Comparison of ENCODE assay signal across 17 mouse cellular contexts in genomic region chr13:63930525-63930924, GRCm38 (mm10).
DNase-seq lines count a peak whose midpoint lies in the region; ATAC-seq and TF ChIP-seq lines count a peak whose summit lies in the region.
"Had no signal": no experiment of that assay in that cellular context is flagged by ENCODE, and none has a peak within 500 bp of the region (broad histone marks: within the 10 kb centered on the region; RNA-seq: fewer than 3 reads in every experiment).

No protein-coding gene starts in this region.

- no peaks in the 10 kb centered on the region for H3K36me3 ChIP-seq in hindbrain, embryonic 10.5 days
- no peaks in the 10 kb centered on the region for H3K36me3 ChIP-seq in hindbrain, postnatal 0 days (ENCODE audit: insufficient read depth, low read length)
- H3K36me3 ChIP-seq in midbrain, embryonic 11.5 days (ENCODE audit: control insufficient read depth, insufficient read depth, low read length), result no peaks in the 10 kb centered on the region
- H3K36me3 ChIP-seq in midbrain, embryonic 14.5 days (ENCODE audit: control insufficient read depth, insufficient read depth, low read length), result no peaks in the 10 kb centered on the region
- H3K36me3 ChIP-seq in intestine, embryonic 15.5 days, result no peaks in the 10 kb centered on the region
- no peaks in the 10 kb centered on the region for H3K36me3 ChIP-seq in stomach, postnatal 0 days (ENCODE audit: control insufficient read depth, insufficient read depth, low read length)
- no peaks in the 10 kb centered on the region for H3K36me3 ChIP-seq in heart, embryonic 12.5 days
- H3K36me3 ChIP-seq: heart, embryonic 15.5 days; hindbrain, embryonic 15.5 days had no signal

- H3K4me1 ChIP-seq in hindbrain, embryonic 10.5 days (replicated peaks), result peaks cover 26% of the 10 kb centered on the region
- H3K4me1 ChIP-seq in hindbrain, postnatal 0 days (ENCODE audit: insufficient read depth, low read length), result peaks cover 11% of the 10 kb centered on the region; the same call in 1 of the 2 replicates
- peaks cover 3% of the 10 kb centered on the region; the same call in 1 of the 2 replicates for H3K4me1 ChIP-seq in midbrain, embryonic 11.5 days (ENCODE audit: control insufficient read depth, insufficient read depth, low read length)
- H3K4me1 ChIP-seq in midbrain, embryonic 14.5 days (ENCODE audit: control insufficient read depth, insufficient read depth, low read length), result no peaks in the 10 kb centered on the region
- H3K4me1 ChIP-seq in intestine, embryonic 15.5 days (replicated peaks), result peaks cover 19% of the 10 kb centered on the region; the same call in 1 of the 2 replicates
- 0 out of 2 replicates have a peak, but pooled peaks cover 2% of the 10 kb centered on the region for H3K4me1 ChIP-seq in stomach, postnatal 0 days (replicated peaks; ENCODE audit: control insufficient read depth, insufficient read depth)
- H3K4me1 ChIP-seq in heart, embryonic 12.5 days (replicated peaks), result peaks cover 26% of the 10 kb centered on the region

- peak overlapping the region; percentile 57; the same call in 1 of the 2 replicates for H3K27ac ChIP-seq in hindbrain, embryonic 10.5 days
- no peak overlapping the region for H3K27ac ChIP-seq in hindbrain, postnatal 0 days
- H3K27ac ChIP-seq in midbrain, embryonic 11.5 days (ENCODE audit: low read depth, low read length), result no peak overlapping the region
- no peak overlapping the region for H3K27ac ChIP-seq in midbrain, embryonic 14.5 days (replicated peaks; ENCODE audit: low read depth, low read length)
- peak overlapping the region; percentile 72; the same call in 1 of the 2 replicates for H3K27ac ChIP-seq in intestine, embryonic 15.5 days
- H3K27ac ChIP-seq in stomach, postnatal 0 days (replicated peaks), result no peak overlapping the region
- no peak overlapping the region for H3K27ac ChIP-seq in heart, embryonic 12.5 days (ENCODE audit: poor library complexity, severe bottlenecking)
- H3K27ac ChIP-seq: heart, embryonic 15.5 days; hindbrain, embryonic 15.5 days; liver, embryonic 14.5 days had no signal

- TF ChIP-seq CTCF in hindbrain, postnatal 0 days (IDR thresholded peaks at IDR 0.05; ENCODE audit: low read depth), result no peak
- no peak for TF ChIP-seq CTCF in stomach, postnatal 0 days (IDR thresholded peaks at IDR 0.05; ENCODE audit: low read depth)

- no peak overlapping the region for H3K4me2 ChIP-seq in hindbrain, postnatal 0 days (ENCODE audit: low read depth, low read length)
- H3K4me2 ChIP-seq in midbrain, embryonic 11.5 days, result no peak overlapping the region
- H3K4me2 ChIP-seq in midbrain, embryonic 14.5 days (ENCODE audit: low read length), result no peak overlapping the region
- 0 out of 2 replicates have a peak overlapping the region, but pooled peaks have one; percentile 2 for H3K4me2 ChIP-seq in intestine, embryonic 15.5 days (replicated peaks)
- no peak overlapping the region for H3K4me2 ChIP-seq in stomach, postnatal 0 days (replicated peaks; ENCODE audit: low read depth)
- H3K4me2 ChIP-seq in heart, embryonic 12.5 days, result no peak overlapping the region
- H3K4me2 ChIP-seq: heart, embryonic 15.5 days; hindbrain, embryonic 15.5 days had no signal

- ATAC-seq in hindbrain, postnatal 0 days, result no peak
- ATAC-seq in midbrain, embryonic 11.5 days (ENCODE audit: low FRiP score), result 0 out of 2 replicates have a peak, but pooled peaks have one; percentile 24
- no peak for ATAC-seq in midbrain, embryonic 14.5 days (ENCODE audit: low FRiP score, low TSS enrichment)
- ATAC-seq in intestine, embryonic 15.5 days, result peak; percentile 57
- ATAC-seq in stomach, postnatal 0 days (ENCODE audit: low FRiP score, low TSS enrichment), result peak; percentile 79
- no peak for ATAC-seq in heart, embryonic 12.5 days (ENCODE audit: insufficient number of reproducible peaks, low FRiP score)
- ATAC-seq: Patski had no signal

- DNase-seq in hindbrain, embryonic 10.5 days (ENCODE audit: low spot score), result no peak
- DNase-seq in hindbrain, postnatal 0 days (ENCODE audit: low spot score), result no peak
- peak; percentile 12 for DNase-seq in midbrain, embryonic 11.5 days (ENCODE audit: low spot score, missing footprints)
- no peak for DNase-seq in midbrain, embryonic 14.5 days
- peak; percentile 51 for DNase-seq in stomach, postnatal 0 days (ENCODE audit: low spot score)
- DNase-seq in adrenal gland, adult (ENCODE audit: inconsistent age in 2 of 2, low spot score in 1 of 2), result no peak
- DNase-seq: heart, adult 11 months; layer of hippocampus, postnatal 36 days; lung, postnatal 14 days; right cerebral cortex, postnatal 25 days; thymus, adult 18-20 months had no signal

- no peaks in the 10 kb centered on the region for H3K9me3 ChIP-seq in hindbrain, embryonic 10.5 days
- H3K9me3 ChIP-seq in hindbrain, postnatal 0 days (ENCODE audit: low read length), result no peaks in the 10 kb centered on the region
- H3K9me3 ChIP-seq in midbrain, embryonic 11.5 days (ENCODE audit: control insufficient read depth, low read length), result no peaks in the 10 kb centered on the region
- no peaks in the 10 kb centered on the region for H3K9me3 ChIP-seq in midbrain, embryonic 14.5 days (ENCODE audit: control insufficient read depth, low read length)
- no peaks in the 10 kb centered on the region for H3K9me3 ChIP-seq in intestine, embryonic 15.5 days
- no peaks in the 10 kb centered on the region for H3K9me3 ChIP-seq in stomach, postnatal 0 days (ENCODE audit: control insufficient read depth, low read length)
- H3K9me3 ChIP-seq in heart, embryonic 12.5 days (replicated peaks), result no peaks in the 10 kb centered on the region
- H3K9me3 ChIP-seq: heart, embryonic 15.5 days; hindbrain, embryonic 15.5 days had no signal

- WGBS in hindbrain, embryonic 10.5 days, result 83% methylated on average over 10 of the region's 10 CpGs
- WGBS in hindbrain, postnatal 0 days, result 56% methylated on average over 10 of the region's 10 CpGs
- WGBS in midbrain, embryonic 11.5 days, result 83% methylated on average over 10 of the region's 10 CpGs
- whole genome bisulfite sequencing in midbrain, embryonic 14.5 days, result 64% methylated on average over 10 of the region's 10 CpGs
- WGBS in intestine, embryonic 15.5 days, result 61% methylated on average over 10 of the region's 10 CpGs
- 46% methylated on average over 10 of the region's 10 CpGs for WGBS in stomach, postnatal 0 days
- WGBS in heart, embryonic 12.5 days, result 71% methylated on average over 10 of the region's 10 CpGs

- H3K27me3 ChIP-seq in hindbrain, embryonic 10.5 days (ENCODE audit: insufficient read depth, poor library complexity, severe bottlenecking), result peaks cover 10% of the 10 kb centered on the region; the same call in 1 of the 2 replicates
- H3K27me3 ChIP-seq in hindbrain, postnatal 0 days (ENCODE audit: insufficient read depth, low read length), result no peaks in the 10 kb centered on the region
- 0 out of 2 replicates have a peak, but pooled peaks cover 2% of the 10 kb centered on the region for H3K27me3 ChIP-seq in midbrain, embryonic 11.5 days (ENCODE audit: control insufficient read depth, insufficient read depth, low read length)
- H3K27me3 ChIP-seq in midbrain, embryonic 14.5 days (ENCODE audit: control insufficient read depth, insufficient read depth, low read length), result peaks cover 6% of the 10 kb centered on the region
- no peaks in the 10 kb centered on the region for H3K27me3 ChIP-seq in intestine, embryonic 15.5 days (replicated peaks)
- H3K27me3 ChIP-seq in stomach, postnatal 0 days (ENCODE audit: control insufficient read depth, insufficient read depth, low read length), result no peaks in the 10 kb centered on the region
- no peaks in the 10 kb centered on the region for H3K27me3 ChIP-seq in heart, embryonic 12.5 days (replicated peaks)
- H3K27me3 ChIP-seq: heart, embryonic 15.5 days; hindbrain, embryonic 15.5 days; Patski had no signal

- TF ChIP-seq EP300 in stomach, postnatal 0 days (optimal IDR thresholded peaks at IDR 0.05), result no peak

- no peak overlapping the region for H3K4me3 ChIP-seq in hindbrain, embryonic 10.5 days
- no peak overlapping the region for H3K4me3 ChIP-seq in hindbrain, postnatal 0 days (ENCODE audit: low read length)
- no peak overlapping the region for H3K4me3 ChIP-seq in midbrain, embryonic 11.5 days (ENCODE audit: low read depth, low read length)
- H3K4me3 ChIP-seq in midbrain, embryonic 14.5 days (replicated peaks; ENCODE audit: low read depth, low read length), result no peak overlapping the region
- H3K4me3 ChIP-seq in intestine, embryonic 15.5 days (replicated peaks), result no peak overlapping the region
- no peak overlapping the region for H3K4me3 ChIP-seq in stomach, postnatal 0 days (ENCODE audit: low read depth, low read length)
- H3K4me3 ChIP-seq in heart, embryonic 12.5 days, result no peak overlapping the region
- H3K4me3 ChIP-seq: heart, embryonic 15.5 days; hindbrain, embryonic 15.5 days had no signal

- no peak overlapping the region for H3K9ac ChIP-seq in hindbrain, postnatal 0 days (replicated peaks; ENCODE audit: low read length)
- H3K9ac ChIP-seq in midbrain, embryonic 11.5 days (ENCODE audit: low read length), result no peak overlapping the region
- no peak overlapping the region for H3K9ac ChIP-seq in midbrain, embryonic 14.5 days (replicated peaks; ENCODE audit: low read length)
- H3K9ac ChIP-seq in intestine, embryonic 15.5 days, result no peak overlapping the region
- no peak overlapping the region for H3K9ac ChIP-seq in stomach, postnatal 0 days (ENCODE audit: low read length)
- no peak overlapping the region for H3K9ac ChIP-seq in heart, embryonic 12.5 days
- H3K9ac ChIP-seq: heart, embryonic 15.5 days; hindbrain, embryonic 15.5 days; liver, embryonic 14.5 days had no signal

Comparison
In these comparisons a context has a peak if more than half of its experiments do, and no peak if none do; other contexts are left out.
1. DNase-seq: peak in midbrain, embryonic 11.5 days (single experiment) and stomach, postnatal 0 days (single experiment); none in hindbrain, embryonic 10.5 days (single experiment), hindbrain, postnatal 0 days (single experiment), midbrain, embryonic 14.5 days (single experiment) and adrenal gland, adult (0 of 2).
2. H3K27ac ChIP-seq: peak in hindbrain, embryonic 10.5 days (single experiment) and intestine, embryonic 15.5 days (single experiment); none in hindbrain, postnatal 0 days (single experiment), midbrain, embryonic 11.5 days (single experiment), midbrain, embryonic 14.5 days (single experiment), stomach, postnatal 0 days (single experiment) and heart, embryonic 12.5 days (single experiment).
3. ATAC-seq: peak in midbrain, embryonic 11.5 days (single experiment), intestine, embryonic 15.5 days (single experiment) and stomach, postnatal 0 days (single experiment); none in hindbrain, postnatal 0 days (single experiment), midbrain, embryonic 14.5 days (single experiment) and heart, embryonic 12.5 days (single experiment).